Mouse (Mus musculus) heart, postnatal 14 days (tissue): Measurements from ENCODE around the gene Fam120c. TPM values are rescaled to one million over a fixed set of nuclear protein-coding genes. Genes with fewer than 3 reads are reported as not detected.

Experiments used
- DNase-seq, 2 experiments: peaks; one replicate each; pipeline ENCODE4 v3.0.0; 2021 to 2022
- intact Hi-C: fragments of 180-260 bp; cut with DNase I; formaldehyde crosslinking; loops from one replicate; pipeline ENCODE4 v1.15.1; 2025
- total RNA-seq, 2 experiments: library from RNA; stranded (reverse); gene quantifications; 2 replicates each; pipeline ENCODE4 v1.2.3; 2021

Gene Fam120c
- total RNA-seq, 2 experiments from 2014 or later, result 12.3 to 13.8 TPM

- intact Hi-C loops, result loop anchor here (5.0 kb wide), 1 partner anchor 178 kb away; the partner anchor contains the start of gene Fam120c
- DNase-seq, result no peak
Observed at GRCm38 (mm10) chrX:151520127-151520457, 176.1 kb downstream of the Fam120c start.

GRCm38 (mm10) chrX:151520458-151521322 lies 176.7 kb downstream of the Fam120c start, which contains the start of gene Phf8:
TSS of gene Phf8 (plus strand) at chrX:151520672.
- peak; percentile 93 to 94 for DNase-seq
- intact Hi-C loops, result loop anchor here (5.0 kb wide), 1 partner anchor 178 kb away; the partner anchor contains the start of gene Fam120c

Other genes with a start within 250 kb of the Fam120c start
- 1 to 10 TPM; 8.9 TPM for gene Tsr2, start 247.6 kb upstream of the Fam120c start, total RNA-seq
- gene Wnk3, start 146.1 kb upstream of the Fam120c start, total RNA-seq, result under 1 TPM; 0.32 to 0.41 TPM
- gene Phf8, start 176.5 kb downstream of the Fam120c start, total RNA-seq, result 10 to 100 TPM; 21.8 to 22.6 TPM